Mouse (Mus musculus) limb, embryonic 15.5 days (tissue): ENCODE measurements around the gene Bcl2l2. TPM values are rescaled to one million over a fixed set of nuclear protein-coding genes. Genes with fewer than 3 reads are reported as not detected.
A peak's percentile ranks its signal among the peaks of the same experiment; 100 is the strongest.

Experiments
- ATAC-seq: fragments of 200-750 bp; cut with Nextera tagmentation; 2 replicates; pipeline ENCODE4 v1.8.0; 2017; ENCODE audit warnings: low read depth, moderate TSS enrichment; ENCODE audit not compliant: insufficient number of reproducible peaks, low FRiP score, low TSS enrichment
- H3K27ac ChIP-seq: fragments of 300-500 bp; sonication (generic); 2 replicates; pipeline ENCODE4 v1.5.1; 2015; ENCODE audit warnings: moderate library complexity, mild to moderate bottlenecking, inconsistent platforms
- H3K27me3 ChIP-seq: fragments of 300-500 bp; sonication (generic); 2 replicates; pipeline ENCODE4 v1.6.1; 2015; ENCODE audit warnings: inconsistent platforms
- H3K36me3 ChIP-seq: fragments of 300-500 bp; sonication (generic); 2 replicates; pipeline ENCODE4 v1.6.1; 2015; ENCODE audit warnings: inconsistent platforms
- H3K4me1 ChIP-seq: fragments of 300-500 bp; sonication (generic); 2 replicates; pipeline ENCODE4 v1.6.1; 2015; ENCODE audit warnings: inconsistent platforms
- H3K4me2 ChIP-seq: fragments of 300-500 bp; sonication (generic); 2 replicates; pipeline ENCODE4 v1.6.1; 2015; ENCODE audit warnings: mild to moderate bottlenecking, inconsistent platforms
- H3K4me3 ChIP-seq: fragments of 300-500 bp; sonication (generic); 2 replicates; pipeline ENCODE4 v1.5.1; 2015; ENCODE audit warnings: mild to moderate bottlenecking, inconsistent platforms
- H3K9ac ChIP-seq: fragments of 300-500 bp; sonication (generic); 2 replicates; pipeline ENCODE4 v1.6.1; 2015; ENCODE audit warnings: inconsistent platforms
- H3K9me3 ChIP-seq: fragments of 300-500 bp; sonication (generic); 2 replicates; pipeline ENCODE4 v1.6.1; 2016; ENCODE audit warnings: inconsistent platforms
- WGBS: fragments of 180-500 bp; shearing (Covaris S2); methylation state at CpG from one replicate; pipeline ENCODE4 v1.1.7; 2015; 5-methylcytosine and 5-hydroxymethylcytosine counted together
- polyA plus RNA-seq: library from polyadenylated mRNA; unstranded; fragments of >200 nt; fragmentation: Nextera tagmentation; extraction: Ambion mirVana; gene quantifications from 2 replicates; pipeline ENCODE4 v1.2.1, GENCODE M21; 2015

The Bcl2l2 gene
- polyA plus RNA-seq, 1 experiment from 2014 or later, result 4.6 TPM

- Histone ChIP-seq H3K4me2 (peak overlapping the region; percentile 49), H3K4me1 (peaks cover 25% of the 10 kb centered on the region), H3K9me3 (no peaks in the 10 kb centered on the region), H3K36me3 (peaks cover 31% of the 10 kb centered on the region), H3K27ac (peak overlapping the region; percentile 94), H3K9ac (peak overlapping the region; percentile 99), H3K27me3 (no peaks in the 10 kb centered on the region), H3K4me3 (peak overlapping the region; percentile 92)
- peak; percentile 31 for ATAC-seq
- under 1% methylated on average over 53 of the region's 54 CpGs for WGBS
These were observed 11.3 kb downstream of the Bcl2l2 start for GRCm38 (mm10) chr14:54894296-54895151.

- H3K4me1 ChIP-seq, result peaks cover 25% of the 10 kb centered on the region
- H3K9me3 ChIP-seq, result no peaks in the 10 kb centered on the region
- WGBS, result 61% methylated on average over 2 of the region's 2 CpGs
- no peak overlapping the region for H3K9ac ChIP-seq
- no peaks in the 10 kb centered on the region for H3K27me3 ChIP-seq
- no peak overlapping the region for H3K4me2 ChIP-seq
- no peak overlapping the region for H3K4me3 ChIP-seq
- ATAC-seq, result no peak
- H3K36me3 ChIP-seq, result peaks cover 31% of the 10 kb centered on the region
- peak overlapping the region; percentile 43 for H3K27ac ChIP-seq
These were observed 14.3 kb downstream of the Bcl2l2 start for GRCm38 (mm10) chr14:54897445-54897844.

DNA sequence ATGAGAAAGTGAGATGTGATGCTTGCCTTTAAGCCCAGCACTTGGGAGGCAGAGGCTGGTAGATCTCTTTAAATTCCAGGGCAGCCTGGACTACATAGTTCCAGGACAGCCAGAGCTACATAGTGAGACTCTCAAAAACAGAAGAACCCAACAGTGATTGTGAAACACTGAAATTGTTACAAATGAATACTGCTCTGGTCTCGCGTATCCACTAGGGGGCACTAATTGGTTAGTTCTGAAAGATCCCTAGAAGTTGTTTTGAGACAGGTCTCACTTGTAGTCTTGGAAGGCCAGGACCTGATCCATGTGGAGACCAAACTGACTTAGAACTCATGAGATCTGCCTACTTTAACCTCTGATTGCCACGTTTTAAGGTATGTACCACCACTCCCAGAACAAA lies 17.2 kb downstream of the Bcl2l2 start:
- Histone ChIP-seq H3K4me1 (peaks cover 17% of the 10 kb centered on the region), H3K9ac (no peak overlapping the region), H3K27ac (peak overlapping the region; percentile 38; the same call in 1 of the 2 replicates), H3K27me3 (no peaks in the 10 kb centered on the region), H3K9me3 (no peaks in the 10 kb centered on the region), H3K36me3 (peaks cover 39% of the 10 kb centered on the region), H3K4me2 (no peak overlapping the region), H3K4me3 (no peak overlapping the region)
- 0 out of 2 replicates have a peak, but pooled peaks have one; percentile 9 for ATAC-seq
- under 1% methylated on average over 3 of the region's 3 CpGs for WGBS

GRCm38 (mm10) chr14:54903641-54904040 lies 20.5 kb downstream of the Bcl2l2 start:
- ATAC-seq, result no peak
- Histone ChIP-seq H3K9me3 (no peaks in the 10 kb centered on the region), H3K27ac (no peak overlapping the region), H3K9ac (no peak overlapping the region), H3K27me3 (no peaks in the 10 kb centered on the region), H3K4me2 (no peak overlapping the region), H3K4me3 (no peak overlapping the region), H3K36me3 (peaks cover 39% of the 10 kb centered on the region), H3K4me1 (no peaks in the 10 kb centered on the region)
- 82% methylated on average over 4 of the region's 4 CpGs for WGBS

DNA sequence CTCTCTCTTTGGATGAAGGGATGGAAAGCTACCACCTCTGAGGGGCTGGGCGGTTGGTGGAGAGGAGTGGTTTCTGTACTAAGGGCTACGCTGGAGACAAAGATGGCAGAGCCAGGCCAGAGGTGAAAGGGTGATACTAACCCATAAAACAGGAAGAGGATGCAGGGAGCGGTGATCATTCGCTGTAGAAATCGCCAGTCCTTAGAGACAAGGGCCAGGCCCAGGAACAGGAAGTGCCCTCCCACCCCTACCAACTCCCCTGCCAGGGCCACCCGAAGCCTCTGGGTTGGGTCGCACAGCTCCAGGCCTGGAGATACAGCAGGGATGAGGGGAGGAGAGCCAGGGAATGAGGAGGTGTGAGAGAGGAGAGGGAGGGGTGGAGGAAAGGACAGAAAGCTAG lies 25.5 kb downstream of the Bcl2l2 start:
- H3K9ac ChIP-seq, result no peak overlapping the region
- WGBS, result 87% methylated on average over 7 of the region's 7 CpGs

DNA sequence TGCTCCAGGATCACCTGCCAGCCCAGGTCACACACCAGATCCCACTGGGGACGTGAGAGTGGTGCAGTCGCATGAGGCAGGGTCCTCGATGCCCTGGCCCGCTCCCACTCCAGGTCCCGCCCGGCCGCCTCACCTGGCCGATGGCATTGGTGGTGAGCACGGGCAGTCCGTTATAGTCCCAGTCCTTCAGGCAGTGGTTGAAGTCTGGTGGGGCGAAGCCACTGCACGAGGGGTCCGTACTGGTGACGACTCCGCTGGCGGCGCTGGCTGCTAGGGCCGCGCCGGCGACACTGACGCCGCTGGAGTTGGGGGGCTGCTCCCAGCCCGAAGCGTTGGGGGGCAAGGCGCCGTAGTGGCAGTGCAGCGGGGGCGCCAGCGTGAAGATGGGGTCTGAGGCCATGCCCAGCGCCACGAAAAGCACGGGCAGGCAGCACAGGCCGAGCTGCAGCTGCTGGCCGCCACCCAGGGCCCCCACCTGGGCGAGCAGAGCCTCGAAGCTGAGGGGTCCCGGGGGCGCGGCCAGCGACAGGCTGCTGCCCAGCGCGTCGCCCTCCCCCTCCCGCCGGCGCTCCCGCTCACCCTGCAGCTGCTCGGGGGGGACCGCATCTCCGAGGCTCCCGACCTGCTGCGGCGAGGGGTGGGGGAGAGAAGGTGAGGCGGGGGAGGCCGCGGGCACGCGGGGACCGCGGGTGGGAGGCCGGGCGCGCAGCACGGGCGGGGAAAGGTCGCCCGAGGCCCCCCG lies 29.1 kb downstream of the Bcl2l2 start:
- H3K4me3 ChIP-seq, result peak overlapping the region; percentile 92
- peak overlapping the region; percentile 94 for H3K27ac ChIP-seq
- H3K4me2 ChIP-seq, result peak overlapping the region; percentile 80
- WGBS, result 2% methylated on average over 52 of the region's 69 CpGs
- no peaks in the 10 kb centered on the region for H3K9me3 ChIP-seq
- H3K36me3 ChIP-seq, result peaks cover 48% of the 10 kb centered on the region
- ATAC-seq, result peak; percentile 32; the same call in 1 of the 2 replicates
- H3K4me1 ChIP-seq, result peaks cover 29% of the 10 kb centered on the region
- H3K9ac ChIP-seq, result peak overlapping the region; percentile 89
- H3K27me3 ChIP-seq, result no peaks in the 10 kb centered on the region

More for the DNA sequence above, 25.5 kb downstream of the Bcl2l2 start:
- no peak overlapping the region for H3K4me2 ChIP-seq
- no peak overlapping the region for H3K4me3 ChIP-seq
- no peak for ATAC-seq
- peaks cover 25% of the 10 kb centered on the region for H3K4me1 ChIP-seq
- no peaks in the 10 kb centered on the region for H3K27me3 ChIP-seq
- H3K9me3 ChIP-seq, result no peaks in the 10 kb centered on the region
- peaks cover 55% of the 10 kb centered on the region for H3K36me3 ChIP-seq
- H3K27ac ChIP-seq, result no peak overlapping the region

- WGBS, result under 1% methylated on average over 28 of the region's 28 CpGs
- Histone ChIP-seq H3K4me3 (peak within 1 kb of the TSS; percentile 92), H3K27me3 (no peaks in the 10 kb centered on the region), H3K9ac (peak within 1 kb of the TSS; percentile 89), H3K4me1 (peaks cover 29% of the 10 kb centered on the region), H3K9me3 (no peaks in the 10 kb centered on the region), H3K4me2 (peak within 1 kb of the TSS; percentile 80), H3K27ac (peak within 1 kb of the TSS; percentile 94), H3K36me3 (peaks cover 48% of the 10 kb centered on the region)
- ATAC-seq, result peak; percentile 94
These were observed 29.7 kb downstream of the Bcl2l2 start, which contains the start of gene Slc22a17 for GRCm38 (mm10) chr14:54912886-54913285. Slc22a17 (minus strand) TSS chr14:54913132.

- Histone ChIP-seq H3K9ac (peak overlapping the region; percentile 89), H3K4me1 (peaks cover 29% of the 10 kb centered on the region), H3K9me3 (no peaks in the 10 kb centered on the region), H3K27me3 (no peaks in the 10 kb centered on the region), H3K4me2 (peak overlapping the region; percentile 80), H3K27ac (peak overlapping the region; percentile 94), H3K4me3 (peak overlapping the region; percentile 92), H3K36me3 (peaks cover 48% of the 10 kb centered on the region)
- ATAC-seq, result no peak
- 13% methylated on average over 10 of the region's 10 CpGs for WGBS
These were observed 30.2 kb downstream of the Bcl2l2 start for GRCm38 (mm10) chr14:54913343-54913742.

- Histone ChIP-seq H3K36me3 (peaks cover 76% of the 10 kb centered on the region), H3K4me2 (no peak overlapping the region), H3K9ac (no peak overlapping the region), H3K27ac (no peak overlapping the region), H3K27me3 (no peaks in the 10 kb centered on the region), H3K4me3 (no peak overlapping the region), H3K9me3 (no peaks in the 10 kb centered on the region), H3K4me1 (peaks cover 23% of the 10 kb centered on the region)
- ATAC-seq, result no peak
- 86% methylated on average over 16 of the region's 16 CpGs for WGBS
These were observed 37.0 kb downstream of the Bcl2l2 start for GRCm38 (mm10) chr14:54920076-54920685.

- Histone ChIP-seq H3K9me3 (no peaks in the 10 kb centered on the region), H3K9ac (peak overlapping the region; percentile 90), H3K4me2 (peak overlapping the region; percentile 76), H3K4me3 (peak overlapping the region; percentile 63), H3K4me1 (peaks cover 44% of the 10 kb centered on the region), H3K27ac (peak overlapping the region; percentile 100), H3K36me3 (peaks cover 32% of the 10 kb centered on the region), H3K27me3 (no peaks in the 10 kb centered on the region)
- ATAC-seq, result peak; percentile 64
- WGBS, result 6% methylated on average over 7 of the region's 7 CpGs
These were observed 41.6 kb downstream of the Bcl2l2 start for GRCm38 (mm10) chr14:54924641-54925348.
